Mouse (Mus musculus) kidney, postnatal 25 days (tissue): ENCODE results near the gene Mfsd4b5.
A peak's percentile ranks its signal among the peaks of the same experiment; 100 is the strongest.
"Not testable (repeated sequence)": the region's sequence is repeated elsewhere in the genome, so short reads cannot be mapped to it uniquely, and the experiment has no call there.

Experiments used
- DNase-seq, 2 experiments: peaks; one replicate each; pipeline ENCODE4 v3.0.0; 2021; ENCODE audit warnings: mixed read lengths in 2 of 2

Gene Mfsd4b5

GRCm38 (mm10) chr10:39961906-39962305 is 24.5 kb downstream of the Mfsd4b5 start:
- no peak for DNase-seq

- no peak for DNase-seq
Observed at GRCm38 (mm10) chr10:39960441-39960822, 26.0 kb downstream of the Mfsd4b5 start.

GRCm38 (mm10) chr10:39959761-39960440 is 26.5 kb downstream of the Mfsd4b5 start, which contains the start of gene Mfsd4b3:
TSS of gene Mfsd4b3 (minus strand) at chr10:39960153.
- DNase-seq = peak; percentile 99

GRCm38 (mm10) chr10:39958266-39958665 is 28.2 kb downstream of the Mfsd4b5 start:
- DNase-seq = no peak

- peak; percentile 66 to 69 for DNase-seq
Observed at GRCm38 (mm10) chr10:39956340-39956878, 30.0 kb downstream of the Mfsd4b5 start.

- no peak for DNase-seq
Observed at GRCm38 (mm10) chr10:39955163-39955562, 31.3 kb downstream of the Mfsd4b5 start.

GRCm38 (mm10) chr10:39949377-39949954 is 37.0 kb downstream of the Mfsd4b5 start:
- DNase-seq = no peak

- DNase-seq = not testable (repeated sequence)
Observed at GRCm38 (mm10) chr10:39947195-39947594, 39.3 kb downstream of the Mfsd4b5 start.

GRCm38 (mm10) chr10:39936553-39936952 is 49.9 kb downstream of the Mfsd4b5 start:
- no peak for DNase-seq

GRCm38 (mm10) chr10:39926616-39927139 is 59.8 kb downstream of the Mfsd4b5 start, which contains the start of gene Mfsd4b2:
TSS of gene Mfsd4b2 (minus strand) at chr10:39926923.
- peak in 1 of 2 experiments; percentile 23 for DNase-seq

- DNase-seq = not testable (repeated sequence)
Observed at GRCm38 (mm10) chr10:39924556-39924955, 61.9 kb downstream of the Mfsd4b5 start.

- no peak for DNase-seq
Observed at GRCm38 (mm10) chr10:39912616-39913015, 73.8 kb downstream of the Mfsd4b5 start.

GRCm38 (mm10) chr10:39908768-39909441 is 77.5 kb downstream of the Mfsd4b5 start:
- DNase-seq = no peak
